Mouse (Mus musculus) thymus, adult 18-20 months (tissue): ENCODE results near the gene Gm4301.
"Not testable (repeated sequence)": the region's sequence is repeated elsewhere in the genome, so short reads cannot be mapped to it uniquely, and the experiment has no call there.

ENCODE experiments used
- DNase-seq, 2 experiments: peaks; one replicate each; pipeline ENCODE4 v3.0.0; 2022; ENCODE audit warnings: mixed read lengths in 2 of 2

Gene Gm4301

DNA sequence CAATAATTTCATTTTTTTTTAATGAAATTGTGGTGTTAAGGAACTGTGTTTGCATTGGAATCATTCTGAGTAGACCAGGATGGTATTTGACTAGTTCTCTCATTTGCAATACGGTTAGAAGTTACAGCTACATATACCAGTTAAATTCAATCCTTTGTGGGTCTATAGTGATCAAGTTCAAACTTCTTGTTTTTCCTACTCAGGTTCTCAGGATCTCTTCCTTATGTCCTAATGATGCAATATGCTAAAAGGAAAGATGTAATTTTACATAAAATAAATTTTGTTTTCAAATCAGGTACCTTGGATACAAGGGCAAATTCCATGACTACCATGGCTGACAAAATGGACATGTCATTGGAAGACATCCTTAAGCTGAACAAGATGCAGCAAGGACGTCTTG is at the start of gene Gm4301:
TSS of gene Gm4301 (plus strand) at position 301 of the 400 bp plus-strand sequence.
- DNase-seq: not testable (repeated sequence)

DNA sequence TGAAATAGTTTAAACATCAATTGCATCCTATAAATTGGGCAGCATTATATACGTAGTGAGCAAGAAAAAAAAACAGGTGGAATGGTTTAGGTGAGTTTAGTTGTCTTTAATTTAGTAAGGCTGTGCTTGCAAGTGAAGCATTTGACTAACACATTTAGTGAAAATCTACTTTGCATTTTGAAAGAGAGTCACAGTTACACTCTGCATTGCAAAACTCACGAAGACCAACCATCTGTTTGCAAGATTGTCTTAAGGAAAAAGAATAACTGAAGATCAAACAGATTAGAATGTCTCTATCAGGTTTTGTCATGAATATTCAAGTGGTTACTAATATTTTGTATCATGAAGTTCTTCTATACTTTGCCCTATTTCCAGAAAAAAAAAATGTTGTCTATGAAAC is 39.4 kb upstream of the Gm4301 start:
- DNase-seq: no peak

DNA sequence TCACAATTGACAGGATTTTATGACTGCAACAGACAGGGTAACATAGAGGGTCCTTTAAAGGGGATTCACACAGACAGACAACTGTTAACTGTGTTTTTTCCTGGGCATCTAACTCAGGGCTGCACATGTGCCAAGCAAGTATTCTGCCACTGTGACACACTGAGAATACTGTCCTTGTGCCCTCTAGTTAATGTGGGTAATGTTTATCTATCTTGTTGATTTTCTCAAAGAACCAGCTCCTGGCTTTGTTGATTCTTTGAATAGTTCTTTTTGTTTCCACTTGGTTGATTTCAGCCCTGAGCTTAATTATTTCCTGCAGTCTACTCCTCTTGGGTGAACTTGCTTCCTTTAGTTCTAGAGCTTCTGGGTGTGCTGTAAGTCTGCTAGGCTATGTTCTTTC is 35.4 kb upstream of the Gm4301 start:
- not testable (repeated sequence) for DNase-seq

DNA sequence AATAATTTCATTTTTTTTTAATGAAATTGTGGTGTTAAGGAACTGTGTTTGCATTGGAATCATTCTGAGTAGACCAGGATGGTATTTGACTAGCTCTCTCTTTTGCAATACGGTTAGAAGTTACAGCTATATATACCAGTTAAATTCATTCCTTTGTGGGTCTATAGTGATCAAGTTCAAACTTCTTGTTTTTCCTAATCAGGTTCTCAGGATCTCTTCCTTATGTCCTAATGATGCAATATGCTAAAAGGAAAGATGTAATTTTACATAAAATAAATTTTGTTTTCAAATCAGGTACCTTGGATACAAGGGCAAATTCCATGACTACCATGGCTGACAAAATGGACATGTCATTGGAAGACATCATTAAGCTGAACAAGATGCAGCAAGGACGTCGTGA is 5.1 kb downstream of the Gm4301 start, which contains the start of gene Gm4302:
TSS of gene Gm4302 (plus strand) at position 301 of the 400 bp plus-strand sequence.
- DNase-seq: not testable (repeated sequence)

DNA sequence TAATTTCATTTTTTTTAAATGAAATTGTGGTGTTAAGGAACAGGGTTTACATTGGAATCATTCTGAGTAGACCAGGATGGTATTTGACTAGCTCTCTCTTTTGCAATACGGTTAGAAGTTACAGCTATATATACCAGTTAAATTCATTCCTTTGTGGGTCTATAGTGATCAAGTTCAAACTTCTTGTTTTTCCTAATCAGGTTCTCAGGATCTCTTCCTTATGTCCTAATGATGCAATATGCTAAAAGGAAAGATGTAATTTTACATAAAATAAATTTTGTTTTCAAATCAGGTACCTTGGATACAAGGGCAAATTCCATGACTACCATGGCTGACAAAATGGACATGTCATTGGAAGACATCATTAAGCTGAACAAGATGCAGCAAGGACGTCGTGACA is 10.2 kb downstream of the Gm4301 start, which contains the start of gene Gm4303:
TSS of gene Gm4303 (plus strand) at position 301 of the 400 bp plus-strand sequence.
- DNase-seq: not testable (repeated sequence)

DNA sequence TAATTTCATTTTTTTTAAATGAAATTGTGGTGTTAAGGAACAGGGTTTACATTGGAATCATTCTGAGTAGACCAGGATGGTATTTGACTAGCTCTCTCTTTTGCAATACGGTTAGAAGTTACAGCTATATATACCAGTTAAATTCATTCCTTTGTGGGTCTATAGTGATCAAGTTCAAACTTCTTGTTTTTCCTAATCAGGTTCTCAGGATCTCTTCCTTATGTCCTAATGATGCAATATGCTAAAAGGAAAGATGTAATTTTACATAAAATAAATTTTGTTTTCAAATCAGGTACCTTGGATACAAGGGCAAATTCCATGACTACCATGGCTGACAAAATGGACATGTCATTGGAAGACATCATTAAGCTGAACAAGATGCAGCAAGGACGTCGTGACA is 15.3 kb downstream of the Gm4301 start, which contains the start of gene Gm4305:
TSS of gene Gm4305 (plus strand) at position 301 of the 400 bp plus-strand sequence.
- DNase-seq: not testable (repeated sequence)

DNA sequence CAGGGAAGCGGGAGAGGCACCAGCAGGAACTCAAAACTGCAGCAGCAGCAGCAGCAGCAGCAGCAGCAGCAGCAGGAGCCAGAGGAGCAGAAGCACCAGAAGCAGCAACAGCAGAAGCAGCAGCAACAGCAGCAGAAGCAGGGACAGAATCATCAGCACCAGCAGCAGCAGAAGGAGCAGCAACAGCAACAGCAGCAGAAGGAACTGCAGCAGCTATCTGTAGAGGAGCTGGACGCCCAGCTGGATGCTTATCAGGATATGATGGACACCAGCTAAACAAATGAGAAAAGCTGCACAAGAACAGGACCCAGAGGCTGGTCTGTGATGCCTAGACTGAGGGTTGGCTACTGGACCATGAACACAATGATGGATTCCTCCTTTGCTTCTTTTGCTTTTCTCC is 21.4 kb downstream of the Gm4301 start:
- peak; percentile 1 to 6 for DNase-seq

DNA sequence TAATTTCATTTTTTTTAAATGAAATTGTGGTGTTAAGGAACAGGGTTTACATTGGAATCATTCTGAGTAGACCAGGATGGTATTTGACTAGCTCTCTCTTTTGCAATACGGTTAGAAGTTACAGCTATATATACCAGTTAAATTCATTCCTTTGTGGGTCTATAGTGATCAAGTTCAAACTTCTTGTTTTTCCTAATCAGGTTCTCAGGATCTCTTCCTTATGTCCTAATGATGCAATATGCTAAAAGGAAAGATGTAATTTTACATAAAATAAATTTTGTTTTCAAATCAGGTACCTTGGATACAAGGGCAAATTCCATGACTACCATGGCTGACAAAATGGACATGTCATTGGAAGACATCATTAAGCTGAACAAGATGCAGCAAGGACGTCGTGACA is 25.6 kb downstream of the Gm4301 start, which contains the start of gene Gm4307:
TSS of gene Gm4307 (plus strand) at position 301 of the 400 bp plus-strand sequence.
- DNase-seq: not testable (repeated sequence)

DNA sequence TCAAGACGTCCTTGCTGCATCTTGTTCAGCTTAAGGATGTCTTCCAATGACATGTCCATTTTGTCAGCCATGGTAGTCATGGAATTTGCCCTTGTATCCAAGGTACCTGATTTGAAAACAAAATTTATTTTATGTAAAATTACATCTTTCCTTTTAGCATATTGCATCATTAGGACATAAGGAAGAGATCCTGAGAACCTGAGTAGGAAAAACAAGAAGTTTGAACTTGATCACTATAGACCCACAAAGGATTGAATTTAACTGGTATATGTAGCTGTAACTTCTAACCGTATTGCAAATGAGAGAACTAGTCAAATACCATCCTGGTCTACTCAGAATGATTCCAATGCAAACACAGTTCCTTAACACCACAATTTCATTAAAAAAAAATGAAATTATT is 47.0 kb downstream of the Gm4301 start, which contains the start of gene Gm4312:
TSS of gene Gm4312 (minus strand) at position 101 of the 400 bp plus-strand sequence.
- not testable (repeated sequence) for DNase-seq
